Mouse (Mus musculus): Measurements from ENCODE around the gene Paf1. TPM values are rescaled to one million over a fixed set of nuclear protein-coding genes. Genes with fewer than 3 reads are reported as not detected.

Gene Paf1
- polyA plus RNA-seq, 1 experiment from 2014 or later = 30.7 TPM

- ATAC-seq (ENCODE audit: low read depth) (no peak), DNase-seq (no peak)
- no peaks in the 10 kb centered on the region for H3K36me3 ChIP-seq
- H3K4me2 ChIP-seq = no peak overlapping the region
- H3K9me3 ChIP-seq (replicated peaks) = no peaks in the 10 kb centered on the region
- no peak overlapping the region for H3K27ac ChIP-seq
- H3K27me3 ChIP-seq = no peaks in the 10 kb centered on the region
- WGBS (ENCODE audit: insufficient replicate concordance) = 42% methylated on average over 2 of the region's 2 CpGs
- H3K4me3 ChIP-seq (replicated peaks) = no peak overlapping the region
- no peak overlapping the region for H3K9ac ChIP-seq
- H3K4me1 ChIP-seq (replicated peaks) = peaks cover 54% of the 10 kb centered on the region
These were observed 46.0 kb downstream of the Paf1 start for GRCm38 (mm10) chr7:28438771-28439170.

DNA sequence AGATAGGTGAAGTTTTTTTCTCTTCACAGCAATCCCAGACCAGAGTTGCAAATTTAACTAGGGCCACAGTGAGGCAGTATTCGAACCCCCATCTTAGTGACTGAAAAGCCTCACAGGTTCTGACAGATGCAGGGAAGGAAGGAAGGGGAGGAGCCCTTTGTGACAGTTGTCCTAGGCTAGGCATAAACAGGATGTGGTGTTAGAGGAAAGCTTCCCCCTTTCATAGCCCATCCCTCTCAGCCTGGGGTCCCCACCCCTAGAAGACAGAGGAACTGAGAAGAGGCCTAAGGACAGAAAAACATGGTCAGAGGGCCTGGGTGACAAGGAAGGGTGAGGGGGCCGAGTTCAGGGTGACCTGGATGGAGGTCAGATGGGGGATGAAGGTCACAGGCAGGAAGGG lies 48.0 kb downstream of the Paf1 start:
- WGBS (ENCODE audit: insufficient replicate concordance) = 19% methylated on average over 2 of the region's 2 CpGs
- DNase-seq (no peak), ATAC-seq (ENCODE audit: low read depth) (no peak)
- peak overlapping the region; percentile 64 for H3K27ac ChIP-seq
- peak overlapping the region; percentile 26; the same call in 1 of the 2 replicates for H3K4me3 ChIP-seq (replicated peaks)
- H3K4me2 ChIP-seq = peak overlapping the region; percentile 37
- no peaks in the 10 kb centered on the region for H3K27me3 ChIP-seq
- peak overlapping the region; percentile 54 for H3K9ac ChIP-seq
- peaks cover 36% of the 10 kb centered on the region for H3K4me1 ChIP-seq (replicated peaks)
- H3K36me3 ChIP-seq = no peaks in the 10 kb centered on the region
- no peaks in the 10 kb centered on the region for H3K9me3 ChIP-seq (replicated peaks)

DNA sequence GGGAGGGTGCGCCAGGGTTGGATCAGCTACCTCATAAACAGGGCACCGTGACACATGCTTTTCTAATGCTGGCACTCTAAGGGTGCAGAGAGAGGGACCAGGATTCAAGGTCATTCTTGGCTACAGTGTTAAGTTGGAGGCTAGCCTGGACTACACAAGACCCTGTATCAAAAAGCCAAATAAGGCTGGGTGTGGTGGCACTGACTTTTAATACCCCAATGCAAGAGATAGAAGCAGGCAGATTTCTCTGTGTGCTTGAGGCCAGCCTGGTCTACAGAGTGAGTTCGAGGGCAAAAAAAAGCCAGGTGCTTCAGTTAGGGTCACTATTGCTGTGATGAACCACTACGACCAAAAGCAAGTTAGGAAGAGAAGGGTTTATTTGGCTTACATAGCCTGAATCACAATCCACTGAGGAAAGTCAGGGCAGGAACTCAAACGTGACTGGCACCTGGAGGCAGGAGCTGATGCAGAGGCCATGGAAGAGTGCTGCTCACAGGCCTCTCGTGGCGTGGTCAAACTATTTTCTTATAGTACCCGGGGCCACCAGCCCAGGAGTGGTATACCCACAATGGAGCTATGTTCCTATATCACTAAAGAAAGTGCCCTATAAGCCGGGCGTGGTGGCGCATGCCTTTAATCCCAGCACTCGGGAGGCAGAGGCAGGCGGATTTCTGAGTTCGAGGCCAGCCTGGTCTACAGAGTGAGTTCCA lies 49.2 kb downstream of the Paf1 start:
- H3K9me3 ChIP-seq (replicated peaks) = no peaks in the 10 kb centered on the region
- H3K4me2 ChIP-seq = peak overlapping the region; percentile 29
- 51% methylated on average over 14 of the region's 14 CpGs for WGBS (ENCODE audit: insufficient replicate concordance)
- H3K27me3 ChIP-seq = no peaks in the 10 kb centered on the region
- DNase-seq (no peak), ATAC-seq (ENCODE audit: low read depth) (no peak)
- H3K27ac ChIP-seq = peak overlapping the region; percentile 61
- peaks cover 36% of the 10 kb centered on the region for H3K4me1 ChIP-seq (replicated peaks)
- H3K4me3 ChIP-seq (replicated peaks) = peak overlapping the region; percentile 12; the same call in 1 of the 2 replicates
- 0 out of 2 replicates have a peak overlapping the region, but pooled peaks have one; percentile 17 for H3K9ac ChIP-seq
- H3K36me3 ChIP-seq = no peaks in the 10 kb centered on the region

GRCm38 (mm10) chr7:28442688-28443087 lies 49.9 kb downstream of the Paf1 start:
- H3K9ac ChIP-seq = no peak overlapping the region
- no peak overlapping the region for H3K4me2 ChIP-seq
- ATAC-seq (ENCODE audit: low read depth) (peak; percentile 36; the same call in 1 of the 2 replicates), DNase-seq (no peak)
- no peak overlapping the region for H3K27ac ChIP-seq
- WGBS (ENCODE audit: insufficient replicate concordance) = 5% methylated on average over 4 of the region's 4 CpGs
- no peak overlapping the region for H3K4me3 ChIP-seq (replicated peaks)
- H3K9me3 ChIP-seq (replicated peaks) = no peaks in the 10 kb centered on the region
- H3K36me3 ChIP-seq = no peaks in the 10 kb centered on the region
- H3K4me1 ChIP-seq (replicated peaks) = peaks cover 35% of the 10 kb centered on the region
- H3K27me3 ChIP-seq = no peaks in the 10 kb centered on the region

- H3K4me3 ChIP-seq (replicated peaks) = no peak overlapping the region
- H3K9ac ChIP-seq = no peak overlapping the region
- no peak for DNase-seq
- H3K9me3 ChIP-seq (replicated peaks) = no peaks in the 10 kb centered on the region
- no peaks in the 10 kb centered on the region for H3K27me3 ChIP-seq
- H3K36me3 ChIP-seq = no peaks in the 10 kb centered on the region
- peaks cover 22% of the 10 kb centered on the region for H3K4me1 ChIP-seq (replicated peaks)
- WGBS (ENCODE audit: insufficient replicate concordance) = 65% methylated on average over 13 of the region's 13 CpGs
- no peak for ATAC-seq (ENCODE audit: low read depth)
- H3K27ac ChIP-seq = no peak overlapping the region
- H3K4me2 ChIP-seq = no peak overlapping the region
These were observed 51.7 kb downstream of the Paf1 start for GRCm38 (mm10) chr7:28444344-28444974.

- H3K27ac ChIP-seq = no peak overlapping the region
- peaks cover 8% of the 10 kb centered on the region for H3K27me3 ChIP-seq
- peaks cover 17% of the 10 kb centered on the region for H3K4me1 ChIP-seq (replicated peaks)
- 20% methylated on average over 12 of the region's 12 CpGs for WGBS (ENCODE audit: insufficient replicate concordance)
- ATAC-seq (ENCODE audit: low read depth) (no peak), DNase-seq (peak; percentile 50)
- no peak overlapping the region for H3K9ac ChIP-seq
- no peak overlapping the region for H3K4me2 ChIP-seq
- no peak overlapping the region for H3K4me3 ChIP-seq (replicated peaks)
- H3K9me3 ChIP-seq (replicated peaks) = no peaks in the 10 kb centered on the region
- H3K36me3 ChIP-seq = no peaks in the 10 kb centered on the region
These were observed 53.7 kb downstream of the Paf1 start for GRCm38 (mm10) chr7:28446446-28446845.

DNA sequence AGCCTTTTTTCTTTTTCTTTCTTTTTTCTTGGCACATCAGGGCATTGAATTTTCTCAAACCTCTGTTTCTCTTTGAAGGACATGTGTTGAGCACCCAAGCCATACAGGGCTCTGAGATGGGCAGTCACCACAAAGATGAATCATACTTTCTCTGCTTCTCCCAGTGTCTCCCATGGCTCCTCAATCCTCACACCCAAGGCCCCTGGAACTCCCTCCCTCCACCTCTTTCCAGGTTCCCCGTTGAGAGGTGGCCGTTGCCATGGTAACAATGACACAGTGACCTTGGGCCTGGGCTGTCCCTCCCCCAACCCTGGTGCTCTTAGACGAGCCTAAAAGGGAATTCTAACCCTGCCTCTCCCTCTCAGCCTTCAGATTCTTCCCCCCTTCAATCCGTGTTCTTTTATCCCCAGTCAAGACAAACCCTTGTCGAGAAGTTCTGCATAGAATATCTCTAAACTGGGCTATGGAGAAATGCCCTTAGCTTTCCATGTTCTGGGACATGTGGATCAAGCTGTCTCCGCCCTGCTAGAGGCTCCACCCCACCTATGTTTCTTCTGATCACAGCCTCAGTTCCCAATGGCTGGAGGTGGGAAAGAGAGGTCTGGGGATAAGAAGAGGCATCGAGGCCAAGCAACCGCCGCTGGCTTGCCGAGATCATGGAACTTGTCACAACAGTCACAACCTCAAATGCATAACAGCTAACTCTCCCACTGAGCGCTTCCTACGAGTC lies 54.5 kb downstream of the Paf1 start:
- WGBS (ENCODE audit: insufficient replicate concordance) = 52% methylated on average over 12 of the region's 12 CpGs

DNA sequence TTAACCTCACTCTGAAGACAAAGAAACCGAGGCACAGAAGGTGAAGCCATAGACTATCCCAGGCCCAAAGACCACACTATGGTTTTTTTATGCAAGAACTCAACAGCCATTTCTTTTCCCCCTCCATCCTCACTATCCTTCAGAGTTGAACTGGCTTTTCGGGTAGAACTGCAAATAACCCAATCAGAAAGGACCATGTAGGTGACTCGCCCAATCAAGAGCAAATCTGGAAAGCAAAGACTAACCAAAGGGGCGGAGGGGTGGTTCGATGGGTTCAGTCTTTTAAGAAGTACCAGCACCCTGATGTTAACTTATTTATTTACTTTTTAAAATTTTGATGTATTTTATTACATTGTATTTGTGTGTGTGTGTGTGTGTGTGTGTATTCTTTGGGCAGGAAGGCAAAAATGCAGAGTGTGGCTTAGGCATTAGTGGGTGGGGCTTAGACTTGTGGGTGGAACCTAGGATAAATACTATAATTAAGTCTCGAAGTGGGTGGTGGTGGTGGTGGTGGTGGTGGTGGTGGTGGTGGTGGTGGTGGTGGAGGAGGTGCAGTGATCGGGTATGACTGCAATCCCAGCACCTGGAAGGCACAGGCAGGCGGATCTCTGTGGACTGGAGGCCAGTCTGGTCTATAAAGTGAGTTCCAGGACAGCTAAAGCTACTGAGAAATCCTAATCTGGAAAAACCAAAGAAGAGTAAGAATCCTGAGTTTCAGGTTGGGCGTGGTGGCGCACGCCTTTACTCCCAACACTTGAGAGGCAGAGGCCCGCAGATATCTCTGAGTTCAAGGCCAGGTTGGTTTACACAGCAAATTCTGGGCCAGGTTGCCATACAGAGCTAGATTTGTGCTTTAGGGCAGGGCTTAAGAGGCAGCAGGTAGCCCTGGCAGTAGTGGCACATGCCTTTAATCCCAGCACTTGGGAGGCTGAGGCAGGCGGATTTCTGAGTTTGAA lies 55.4 kb downstream of the Paf1 start:
- Histone ChIP-seq H3K36me3 (no peaks in the 10 kb centered on the region), H3K9me3 (replicated peaks) (no peaks in the 10 kb centered on the region), H3K9ac (no peak overlapping the region), H3K4me1 (replicated peaks) (peaks cover 15% of the 10 kb centered on the region), H3K4me3 (replicated peaks) (no peak overlapping the region), H3K4me2 (no peak overlapping the region), H3K27ac (no peak overlapping the region), H3K27me3 (peaks cover 20% of the 10 kb centered on the region)
- DNase-seq = no peak
- ATAC-seq (ENCODE audit: low read depth) = no peak
- 65% methylated on average over 13 of the region's 13 CpGs for WGBS (ENCODE audit: insufficient replicate concordance)

More for the DNA sequence above, 54.5 kb downstream of the Paf1 start:
- H3K9ac ChIP-seq = no peak overlapping the region
- ATAC-seq (ENCODE audit: low read depth) (no peak), DNase-seq (no peak)
- H3K27me3 ChIP-seq = peaks cover 17% of the 10 kb centered on the region
- H3K27ac ChIP-seq = no peak overlapping the region
- no peak overlapping the region for H3K4me2 ChIP-seq
- H3K4me3 ChIP-seq (replicated peaks) = no peak overlapping the region
- no peaks in the 10 kb centered on the region for H3K9me3 ChIP-seq (replicated peaks)
- H3K36me3 ChIP-seq = no peaks in the 10 kb centered on the region
- peaks cover 17% of the 10 kb centered on the region for H3K4me1 ChIP-seq (replicated peaks)

Data from liver, embryonic 13.5 days (tissue).